Mouse (Mus musculus) liver, adult 2 months (tissue): ENCODE results near the gene Brd3os.

ENCODE experiments used
- CTCF ChIP-seq: fragments of 200-500 bp; IDR thresholded peaks from 2 replicates; pipeline ENCODE4 v1.5.1; 2011; ENCODE audit warnings: low read depth, low read length, control low read depth
- POLR2A ChIP-seq: fragments of 200-500 bp; IDR thresholded peaks from 2 replicates; pipeline ENCODE4 v1.6.1; 2011; ENCODE audit warnings: low read length, control low read depth; ENCODE audit not compliant: insufficient read depth; ENCODE audit errors: extremely low read depth

DNA sequence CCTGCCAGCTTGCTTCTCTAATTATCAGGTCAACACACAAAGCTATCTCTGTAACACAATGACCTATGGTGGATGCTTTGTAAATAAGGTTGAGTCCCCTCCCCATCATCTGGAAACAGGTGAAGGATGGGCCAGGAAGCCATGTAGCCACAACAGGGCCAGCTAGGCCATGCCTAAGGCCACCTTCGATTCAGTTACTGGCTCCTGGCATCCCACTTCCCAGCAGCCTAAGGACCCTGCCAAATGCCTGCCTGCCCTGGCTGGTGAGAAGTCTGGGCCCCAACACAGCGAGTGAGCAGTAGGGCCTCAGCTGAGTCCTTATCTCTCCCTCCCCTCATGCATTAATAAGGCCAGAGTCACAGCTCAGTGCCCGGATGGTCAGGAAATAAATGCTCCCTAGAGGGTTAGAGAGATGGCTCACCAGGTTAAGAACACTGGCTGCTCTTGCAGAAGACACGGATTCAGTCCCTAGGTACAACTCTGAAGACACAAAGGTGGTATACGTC is 24.4 kb upstream of the Brd3os start:
- TF ChIP-seq POLR2A = no peak
- TF ChIP-seq CTCF = no peak
